Mouse (Mus musculus): ENCODE measurements at regions not wholly inside any gene's neighbourhood (a gene's known extent, or its start where the extent isn't known, plus 50 kb on each side); places are given as distances from the start of the nearest gene placed in this dataset.
"Not testable (repeated sequence)": the region's sequence is repeated elsewhere in the genome, so short reads cannot be mapped to it uniquely, and the experiment has no call there.

- ATAC-seq (replicated peaks; ENCODE audit: low FRiP score, poor library complexity, severe bottlenecking), result not testable (repeated sequence)
Observed at GRCm38 (mm10) chr17:74138517-74138916, 90.8 kb upstream of the Srd5a2 start.

DNA sequence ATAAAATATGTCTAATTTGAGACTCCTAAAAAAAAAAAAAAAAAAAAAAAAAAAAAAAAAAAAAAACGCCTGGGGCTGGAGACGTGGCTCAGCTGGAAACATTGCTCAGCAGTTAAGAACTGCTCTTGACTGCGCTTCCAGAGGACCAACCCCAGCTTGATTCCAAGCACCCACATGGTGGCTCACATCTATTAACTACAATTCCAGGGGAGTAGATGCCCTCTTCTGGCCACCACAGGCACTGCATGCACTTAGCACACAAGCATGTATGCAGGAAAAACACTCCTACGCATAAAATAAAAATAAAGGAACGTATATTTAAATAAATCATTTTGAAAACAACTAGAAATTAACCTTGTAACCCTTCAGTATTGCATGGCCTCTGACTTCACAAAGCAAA, 87.3 kb upstream of the Srd5a2 start:
- peak; percentile 69; the same call in 1 of the 2 replicates for ATAC-seq (replicated peaks; ENCODE audit: low FRiP score, poor library complexity, severe bottlenecking)

DNA sequence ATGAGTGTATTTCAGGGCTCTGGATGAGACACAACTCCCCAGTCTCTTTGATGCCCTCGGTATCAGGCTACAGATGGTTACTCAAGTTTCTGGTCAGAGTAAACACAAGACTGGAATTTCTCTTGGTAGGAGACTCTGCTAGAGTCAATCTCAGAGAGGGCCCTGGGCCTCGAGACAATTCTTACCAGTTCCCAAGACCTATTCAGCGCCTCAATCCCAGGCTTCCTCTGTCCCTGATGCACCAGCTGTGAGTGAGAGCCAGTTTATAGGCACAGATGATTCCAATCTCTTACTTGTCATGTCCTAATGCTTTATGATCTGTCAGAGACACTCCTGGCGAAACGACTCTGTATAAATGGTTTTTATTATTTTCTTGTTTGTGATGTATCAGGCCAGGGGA, 83.8 kb upstream of the Srd5a2 start:
- ATAC-seq (replicated peaks; ENCODE audit: low FRiP score, poor library complexity, severe bottlenecking), result no peak

GRCm38 (mm10) chr17:74122944-74123343, 75.2 kb upstream of the Srd5a2 start:
- ATAC-seq (replicated peaks; ENCODE audit: low FRiP score, poor library complexity, severe bottlenecking), result no peak

- ATAC-seq (replicated peaks; ENCODE audit: low FRiP score, poor library complexity, severe bottlenecking), result no peak
Observed at GRCm38 (mm10) chr17:74120969-74121368, 73.3 kb upstream of the Srd5a2 start.
